Mouse (Mus musculus) heart, postnatal 25 days (tissue): Measurements from ENCODE around the gene Itga4. TPM values are rescaled to one million over a fixed set of nuclear protein-coding genes. Genes with fewer than 3 reads are reported as not detected.

ENCODE experiments used
- DNase-seq: peaks from one replicate; pipeline ENCODE4 v3.0.0; 2022; ENCODE audit warnings: low spot score
- intact Hi-C: fragments of 180-260 bp; cut with DNase I; formaldehyde crosslinking; loops from one replicate; pipeline ENCODE4 v1.15.1; 2025
- total RNA-seq, 2 experiments: library from RNA; stranded (reverse); gene quantifications; 2 replicates each; pipeline ENCODE4 v1.2.3; 2021

Itga4 gene
- total RNA-seq, 2 experiments from 2014 or later, result 2.4 TPM

DNA sequence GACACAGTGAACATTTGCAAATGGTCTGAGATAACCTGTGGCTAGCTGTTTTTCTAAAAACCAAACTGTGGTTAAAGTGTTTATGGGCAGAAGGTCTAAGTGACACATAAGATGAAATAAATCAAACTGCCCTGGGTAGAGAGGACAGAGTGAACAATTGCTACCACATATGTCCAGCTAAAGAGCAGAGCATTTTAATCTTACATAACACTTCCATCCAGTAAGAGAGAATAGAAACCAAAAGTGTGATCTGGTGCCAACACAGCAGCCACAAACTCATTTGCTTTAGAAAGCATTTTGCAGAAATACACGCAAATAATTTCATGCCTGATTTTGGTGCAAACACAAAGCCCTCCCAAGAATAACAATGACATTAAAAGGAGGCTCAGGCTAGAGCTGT, 83.8 kb downstream of the Itga4 start:
- no peak for DNase-seq
- intact Hi-C loops, result no loop called here

DNA sequence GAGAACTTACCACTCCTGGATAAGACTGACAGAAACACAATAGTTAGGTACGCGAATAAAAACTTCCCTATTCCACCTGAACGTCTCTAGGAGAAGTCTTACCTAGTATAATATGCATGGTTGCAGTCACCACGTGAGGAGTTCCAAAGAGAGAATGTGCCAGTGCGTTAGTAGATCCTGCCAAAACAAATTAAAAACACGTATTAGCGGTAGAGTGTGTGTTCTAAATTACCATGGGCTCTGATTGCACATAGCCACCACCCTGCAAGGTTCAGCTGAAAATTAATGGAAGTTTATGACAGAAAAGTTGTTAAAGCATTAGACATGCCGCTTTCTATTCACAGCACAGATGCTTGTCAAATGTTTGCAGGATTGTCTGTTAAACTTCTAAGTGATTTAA, 87.9 kb downstream of the Itga4 start:
- DNase-seq, result no peak
- intact Hi-C loops, result no loop called here

DNA sequence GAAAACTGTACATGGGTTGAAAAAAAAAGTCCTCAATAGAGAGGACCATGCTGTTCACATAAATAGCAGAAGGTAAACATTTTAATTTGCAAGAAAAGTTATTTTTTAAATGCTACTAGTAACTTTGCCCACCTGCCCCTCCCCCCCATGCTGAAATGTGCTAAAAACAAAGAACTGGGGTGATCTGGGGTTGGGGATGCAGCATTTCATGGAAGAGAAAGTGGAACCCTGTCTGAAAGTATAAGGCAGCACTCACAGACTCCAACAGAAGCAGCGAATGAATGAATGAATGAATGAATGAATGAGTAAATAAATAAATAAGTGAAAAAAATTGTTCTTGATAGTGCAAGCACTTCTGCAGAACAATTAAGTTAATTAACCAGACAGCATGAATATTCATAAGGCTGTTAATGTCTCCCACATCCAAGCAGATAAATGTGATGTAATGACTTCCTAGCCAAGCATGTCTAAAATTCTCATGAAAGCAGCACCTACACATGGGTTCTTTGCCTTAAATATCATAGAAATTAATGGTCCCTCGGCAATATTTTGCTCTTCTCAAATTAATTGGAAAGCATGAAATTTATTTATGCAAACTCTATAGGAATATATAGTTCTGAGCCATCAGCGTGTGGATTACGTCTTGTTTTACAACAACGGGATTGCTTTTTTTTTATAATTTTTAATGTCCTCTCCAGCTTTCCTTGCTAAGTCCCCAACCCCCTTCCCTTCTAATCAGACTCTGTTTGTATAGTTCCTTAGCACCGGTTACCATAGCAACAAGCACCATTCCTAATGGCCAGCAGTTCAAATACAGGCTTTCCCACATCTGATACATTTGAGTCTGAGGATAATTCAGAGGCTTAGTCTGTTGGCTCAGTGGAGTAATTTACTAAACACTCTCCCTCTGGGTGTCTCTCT, 96.2 kb downstream of the Itga4 start:
- intact Hi-C loops, result no loop called here
- DNase-seq, result no peak

DNA sequence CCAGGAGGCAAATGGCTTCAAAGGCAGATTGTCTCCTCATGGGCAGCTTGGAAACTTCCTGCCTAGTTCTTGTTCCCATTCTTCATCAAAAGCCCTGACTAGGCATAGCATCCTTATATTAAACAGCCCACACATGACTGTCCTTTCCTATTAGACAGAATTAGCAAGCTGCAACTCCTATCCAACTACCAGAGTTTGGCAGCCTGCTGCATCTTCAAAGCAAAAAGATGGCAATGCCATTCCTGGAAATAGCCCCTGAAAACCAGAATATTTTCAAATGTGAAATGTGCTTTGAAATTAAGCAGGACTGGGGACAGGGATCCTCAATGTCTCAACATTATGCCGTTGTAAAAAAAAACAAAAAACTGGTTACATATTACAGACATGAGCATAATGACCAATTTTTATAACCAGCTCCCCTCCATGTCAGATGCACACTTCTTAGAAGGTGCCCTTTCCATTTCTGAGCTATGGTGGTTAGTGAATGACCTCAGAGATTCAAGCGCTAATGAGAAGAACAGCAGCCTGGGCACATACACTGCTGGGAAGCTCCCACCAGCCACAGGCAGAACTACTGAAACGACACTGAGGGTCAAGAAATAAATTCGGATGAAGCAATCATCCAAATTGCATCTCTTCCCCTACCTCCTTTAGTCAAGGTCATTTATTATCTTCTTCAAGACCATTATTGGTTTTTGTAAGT, 97.0 kb downstream of the Itga4 start:
- DNase-seq, result no peak
- intact Hi-C loops, result no loop called here

DNA sequence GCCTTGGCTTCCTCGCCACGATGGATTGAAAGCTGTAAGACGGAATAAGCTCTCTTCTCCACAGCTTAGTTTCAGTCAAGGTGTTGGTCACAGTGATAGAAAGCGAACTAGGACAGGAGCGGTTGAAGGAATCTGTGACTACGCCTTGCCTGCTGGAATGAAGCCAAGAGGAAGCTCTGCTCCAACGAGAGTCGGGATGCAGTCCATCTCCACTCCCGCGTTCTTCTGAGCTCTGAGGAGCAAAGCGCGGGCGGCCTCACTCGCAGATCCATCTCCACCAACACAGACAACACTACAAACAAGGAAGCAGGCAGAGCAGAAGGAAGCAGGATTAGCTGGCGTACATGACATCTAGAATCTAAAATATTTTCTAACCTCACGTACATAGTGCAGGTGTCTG, 99.5 kb downstream of the Itga4 start:
- no peak for DNase-seq
- intact Hi-C loops, result no loop called here

DNA sequence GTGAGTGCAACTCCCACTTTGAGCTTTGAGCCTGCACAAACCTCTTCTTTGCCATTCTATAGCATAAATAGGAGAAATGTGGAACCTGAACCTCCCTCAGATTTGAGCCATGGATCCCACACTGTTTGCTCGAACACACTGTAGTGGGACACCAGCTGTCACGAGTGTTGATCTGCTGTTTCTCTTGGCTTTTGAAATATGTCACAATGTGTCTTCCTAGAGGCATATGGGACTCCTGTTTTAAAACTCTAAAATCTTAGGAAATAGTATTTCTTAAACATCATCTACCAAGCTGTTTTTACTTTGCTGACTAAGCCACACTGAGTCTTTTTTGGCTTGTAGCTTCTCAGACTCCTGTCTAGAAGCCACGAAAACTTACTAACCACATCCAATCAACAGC, 102.6 kb downstream of the Itga4 start:
- intact Hi-C loops, result no loop called here
- no peak for DNase-seq

DNA sequence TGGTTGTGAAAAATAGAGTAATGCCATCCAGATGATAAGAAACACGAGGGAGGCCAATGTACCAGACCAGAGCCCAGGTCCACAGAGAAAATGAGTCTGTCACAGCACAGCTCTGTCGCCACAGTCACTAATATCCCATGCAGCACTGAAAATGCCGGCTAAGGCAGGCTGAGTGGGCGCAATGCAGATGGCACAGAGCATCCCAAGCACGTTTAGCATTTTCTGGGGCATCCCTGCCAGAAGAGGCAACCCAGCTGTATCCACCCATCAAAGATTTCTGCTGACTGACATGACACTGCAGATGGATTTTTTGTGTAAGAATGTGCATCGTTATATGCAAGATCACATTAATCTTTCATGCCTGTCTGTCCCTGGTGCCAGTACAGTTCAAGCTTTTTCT, 106.8 kb downstream of the Itga4 start:
- no peak for DNase-seq

DNA sequence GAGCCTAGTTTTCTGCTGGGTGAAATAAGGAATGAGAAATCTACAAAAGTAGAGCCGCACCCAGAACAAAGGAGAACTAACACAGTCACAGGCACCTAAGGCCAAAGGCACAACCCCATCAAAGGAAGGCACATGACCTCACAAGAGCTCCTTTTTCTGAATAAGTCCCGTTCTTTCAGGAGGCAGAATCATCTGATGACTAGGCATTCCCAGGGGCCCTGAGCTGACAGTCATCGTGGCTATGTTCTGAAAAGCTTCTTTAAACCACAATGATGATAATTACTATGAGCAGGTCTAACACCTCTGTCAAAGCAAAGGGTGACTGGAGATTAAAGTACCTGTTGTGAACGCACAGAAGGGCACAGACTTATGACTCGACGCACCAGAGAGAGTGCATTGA, 108.7 kb downstream of the Itga4 start:
- DNase-seq, result no peak
- intact Hi-C loops, result no loop called here

More for the DNA sequence above, 106.8 kb downstream of the Itga4 start:
- intact Hi-C loops, result no loop called here

DNA sequence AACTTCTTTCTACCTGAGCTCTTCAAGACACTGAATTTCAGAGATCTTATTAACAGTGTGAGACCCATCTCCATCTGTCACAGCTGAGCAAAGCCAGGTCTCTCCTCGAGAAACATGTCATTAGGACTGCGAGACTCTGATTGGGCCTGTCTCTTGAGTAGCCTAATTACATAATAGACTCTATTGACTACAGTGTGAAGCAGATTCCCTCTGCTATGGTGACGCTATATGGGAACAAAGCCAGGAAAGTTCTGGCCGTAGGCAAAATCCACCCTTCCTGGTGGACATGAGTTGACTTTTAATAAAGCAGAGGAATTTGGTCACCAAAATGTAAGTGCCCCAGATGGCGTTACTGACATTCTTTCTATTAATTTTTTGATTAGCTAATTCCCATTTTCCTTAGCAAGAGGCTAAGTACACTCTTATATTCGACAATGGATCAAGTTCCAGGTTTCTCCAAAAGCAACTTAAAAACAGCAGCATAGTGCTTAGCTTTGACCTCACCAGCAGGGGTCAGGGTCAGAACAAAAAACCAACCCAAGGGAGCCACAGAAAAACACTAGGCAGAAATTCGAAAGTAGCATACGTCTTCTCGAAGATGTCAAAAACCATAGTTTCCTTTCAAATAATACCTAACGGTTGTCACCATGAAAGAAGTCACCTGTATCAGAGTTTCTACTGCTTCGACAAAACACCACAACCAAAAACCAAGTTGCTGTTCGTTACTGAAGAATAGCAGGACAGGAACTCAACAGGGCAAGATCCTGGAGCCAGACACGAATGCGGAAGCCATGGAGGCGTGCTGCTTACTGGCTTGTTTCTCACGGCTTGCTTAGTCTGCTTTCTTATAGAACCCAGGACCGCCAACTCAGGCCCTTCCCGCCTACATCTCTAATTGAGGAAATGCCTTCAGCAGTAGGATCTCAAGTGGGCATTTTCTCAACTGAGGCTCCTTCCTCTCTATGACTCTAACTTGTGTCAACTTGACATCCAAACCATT, 112.5 kb downstream of the Itga4 start:
- DNase-seq, result no peak
- intact Hi-C loops, result loop anchor here (2.0 to 5.0 kb wide), 2 partner anchors 130 to 407 kb away; no protein-coding TSS in a partner anchor

DNA sequence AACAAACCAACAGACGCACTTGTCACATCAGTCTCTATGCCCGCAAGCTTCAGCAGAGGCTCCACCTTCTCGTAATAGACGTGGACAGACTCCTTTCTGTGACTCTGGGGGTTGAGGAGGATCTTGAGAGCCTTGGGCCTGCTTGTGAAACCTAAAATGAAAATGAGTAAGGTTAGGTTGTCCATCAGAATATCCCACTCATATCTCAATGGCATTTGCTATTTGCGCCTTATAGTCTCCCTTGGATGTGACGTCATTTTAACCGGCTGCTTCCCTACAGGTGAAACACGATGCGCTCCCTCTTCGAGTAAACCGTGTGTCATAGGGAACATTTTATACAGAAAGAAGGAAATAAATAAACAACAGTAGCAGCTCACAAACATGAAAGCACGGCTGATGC, 113.4 kb downstream of the Itga4 start:
- intact Hi-C loops, result loop anchor here (5.0 kb wide), 1 partner anchor 129 kb away; no protein-coding TSS in a partner anchor

DNA sequence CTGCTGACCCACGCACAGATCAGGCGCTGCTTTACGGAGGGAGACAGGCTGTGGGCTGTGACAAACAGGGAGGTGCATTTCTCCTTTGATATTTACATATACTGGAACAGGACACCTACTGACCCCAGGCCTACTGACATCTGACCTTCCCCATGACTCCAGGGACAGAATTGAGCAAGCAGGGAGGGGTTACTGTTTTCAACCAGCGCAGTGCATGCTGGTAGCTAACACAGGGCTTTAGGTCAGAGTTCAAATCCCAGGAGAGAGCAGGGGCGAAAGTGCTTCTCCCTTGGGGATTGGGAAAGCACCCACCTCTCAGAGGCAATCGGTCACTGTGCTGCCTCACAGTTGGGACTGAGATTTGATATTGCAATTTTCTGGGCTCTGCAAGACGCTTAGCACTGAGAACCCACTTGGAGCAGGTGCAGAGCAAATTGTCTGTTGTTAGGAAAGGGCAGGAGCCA, 113.9 kb downstream of the Itga4 start:
- DNase-seq, result no peak
- intact Hi-C loops, result loop anchor here (5.0 kb wide), 1 partner anchor 128 kb away; no protein-coding TSS in a partner anchor

More for the DNA sequence above, 113.4 kb downstream of the Itga4 start:
- no peak for DNase-seq

DNA sequence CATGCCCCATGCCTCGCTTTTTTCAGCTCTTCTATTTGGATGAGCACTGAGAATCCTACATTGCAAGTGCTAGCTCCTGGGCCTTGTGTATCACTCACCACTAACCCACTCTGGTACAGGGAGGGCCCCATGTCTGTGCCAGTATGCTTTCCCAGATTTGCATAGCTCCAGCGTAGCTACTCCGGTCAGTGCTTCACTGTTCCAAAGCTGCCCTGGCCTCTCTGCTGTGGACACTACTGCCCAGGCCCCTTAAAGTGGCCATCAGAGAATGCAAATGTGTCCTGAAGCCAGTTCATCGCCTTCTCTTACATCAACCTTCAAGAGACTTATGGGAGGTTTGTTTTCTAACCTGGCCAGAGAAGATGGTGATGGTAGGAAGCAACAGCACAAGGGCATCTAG, 114.7 kb downstream of the Itga4 start:
- DNase-seq, result no peak

DNA sequence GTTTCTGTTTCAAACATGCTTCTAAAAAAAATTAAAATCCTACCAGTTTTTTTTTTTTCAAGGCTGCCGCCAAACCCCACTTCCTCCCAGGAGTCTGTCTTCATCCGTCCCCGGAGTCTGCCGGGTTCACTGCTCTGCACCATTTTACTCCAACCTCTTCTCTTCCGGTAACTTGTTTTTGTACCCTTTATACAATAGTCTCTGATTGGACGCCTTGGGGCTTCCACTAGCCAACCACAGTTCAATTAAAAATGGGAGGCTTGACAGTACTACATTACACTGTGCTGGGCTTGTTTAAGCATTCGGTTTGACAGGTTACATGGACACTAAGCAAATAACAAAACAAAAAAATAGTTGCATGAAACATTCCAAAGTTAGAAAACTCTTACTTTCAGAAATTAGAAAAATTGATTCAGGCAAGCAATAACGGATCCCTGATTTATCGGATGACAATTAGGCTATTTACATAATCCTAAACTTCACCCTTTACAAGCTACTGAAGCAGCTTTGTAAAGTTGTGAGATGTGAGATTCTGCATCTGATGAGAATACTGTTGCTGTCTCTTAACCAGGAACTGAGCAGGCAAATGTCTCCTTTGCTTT, 115.6 kb downstream of the Itga4 start:
- DNase-seq, result no peak
- intact Hi-C loops, result no loop called here

More for the DNA sequence above, 114.7 kb downstream of the Itga4 start:
- intact Hi-C loops, result loop anchor here (5.0 kb wide), 1 partner anchor 127 kb away; no protein-coding TSS in a partner anchor

DNA sequence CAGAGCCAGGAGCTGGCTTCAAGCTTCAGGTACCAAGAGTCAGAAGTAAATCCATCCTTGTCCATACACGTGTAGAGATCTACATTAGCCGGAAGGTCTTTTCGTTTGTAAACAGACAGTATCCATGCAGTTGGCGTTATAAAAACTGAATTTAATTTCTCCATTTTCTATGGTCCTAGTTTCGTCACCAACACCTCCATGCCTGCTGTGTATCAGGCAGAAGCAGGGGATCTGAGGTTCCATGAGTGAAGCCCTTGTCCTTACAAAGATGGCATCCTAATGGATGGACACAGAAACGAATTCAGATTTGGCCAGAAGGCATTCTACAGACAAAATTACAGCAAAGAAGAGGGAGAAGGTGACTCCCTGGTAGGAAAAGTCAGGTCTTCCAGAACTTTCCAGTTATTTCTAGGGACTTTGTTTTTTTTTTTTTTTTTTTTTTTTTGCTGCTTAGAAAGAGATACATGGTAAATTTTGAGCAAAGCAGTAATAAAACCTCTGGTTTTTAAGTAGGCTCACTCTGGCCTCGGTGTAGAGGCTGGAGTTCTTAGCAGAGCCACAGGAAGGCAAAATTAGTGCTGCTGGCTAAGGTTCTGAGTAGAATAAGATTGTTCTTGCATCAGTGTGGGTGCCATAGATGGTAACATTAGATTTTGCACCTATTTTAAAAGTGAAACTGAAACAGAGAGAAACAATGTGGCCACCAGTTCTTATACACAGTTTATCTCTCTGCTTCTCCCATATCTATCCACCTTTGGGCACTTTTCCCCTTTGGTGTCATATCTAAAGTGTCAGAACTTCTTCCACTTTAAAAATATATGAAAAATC, 116.3 kb downstream of the Itga4 start:
- intact Hi-C loops, result no loop called here
- no peak for DNase-seq

DNA sequence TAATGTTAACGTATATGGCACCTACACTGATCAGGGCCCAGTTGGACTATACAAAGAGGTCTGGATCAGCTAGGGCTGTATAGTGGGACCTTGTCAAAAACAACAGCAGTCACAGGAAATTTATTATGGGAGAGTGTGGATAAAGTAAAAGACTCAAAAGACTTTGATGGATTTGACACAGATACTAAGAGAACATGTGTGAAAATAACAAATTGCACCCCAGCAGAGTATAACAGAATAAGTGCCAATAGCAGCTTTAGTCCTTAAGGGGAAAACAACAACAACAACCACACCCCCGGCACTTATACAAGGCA, 116.9 kb downstream of the Itga4 start:
- DNase-seq, result no peak
- intact Hi-C loops, result no loop called here

DNA sequence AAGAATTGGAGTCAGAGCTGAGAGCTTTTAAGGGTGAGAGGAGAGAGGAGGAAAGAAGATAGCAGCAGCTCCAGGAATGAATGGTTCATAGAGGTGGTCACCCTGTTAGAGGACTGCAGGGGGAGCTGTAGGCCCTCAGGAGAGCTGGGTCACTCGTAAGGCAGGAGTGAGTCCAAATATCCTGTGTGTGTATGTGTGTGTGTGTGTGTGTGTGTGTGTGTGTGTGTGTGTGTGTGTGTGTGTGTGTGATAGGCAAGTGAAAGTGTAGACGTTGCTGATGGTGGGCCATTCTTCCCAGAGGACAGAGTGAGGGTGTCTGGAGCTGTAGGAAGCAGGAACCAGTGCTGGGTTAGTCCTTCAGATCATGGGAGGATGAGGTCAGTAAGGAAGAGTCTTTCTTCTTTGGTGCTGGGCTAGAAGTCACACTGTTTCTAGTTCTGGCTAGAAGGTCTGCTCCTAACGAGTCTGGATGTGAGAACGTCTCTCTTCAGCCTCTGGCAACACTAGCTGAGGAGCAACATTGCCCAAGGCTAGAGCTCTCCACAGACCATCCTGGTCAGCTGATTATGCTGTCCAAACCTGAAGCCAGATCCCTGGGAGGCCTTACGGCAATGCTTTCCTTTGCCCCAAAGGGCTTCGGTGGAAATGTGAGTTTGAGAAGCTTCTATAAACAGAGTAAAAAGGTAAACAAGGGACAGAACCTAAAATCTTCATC, 117.4 kb downstream of the Itga4 start:
- intact Hi-C loops, result no loop called here
- DNase-seq, result no peak

DNA sequence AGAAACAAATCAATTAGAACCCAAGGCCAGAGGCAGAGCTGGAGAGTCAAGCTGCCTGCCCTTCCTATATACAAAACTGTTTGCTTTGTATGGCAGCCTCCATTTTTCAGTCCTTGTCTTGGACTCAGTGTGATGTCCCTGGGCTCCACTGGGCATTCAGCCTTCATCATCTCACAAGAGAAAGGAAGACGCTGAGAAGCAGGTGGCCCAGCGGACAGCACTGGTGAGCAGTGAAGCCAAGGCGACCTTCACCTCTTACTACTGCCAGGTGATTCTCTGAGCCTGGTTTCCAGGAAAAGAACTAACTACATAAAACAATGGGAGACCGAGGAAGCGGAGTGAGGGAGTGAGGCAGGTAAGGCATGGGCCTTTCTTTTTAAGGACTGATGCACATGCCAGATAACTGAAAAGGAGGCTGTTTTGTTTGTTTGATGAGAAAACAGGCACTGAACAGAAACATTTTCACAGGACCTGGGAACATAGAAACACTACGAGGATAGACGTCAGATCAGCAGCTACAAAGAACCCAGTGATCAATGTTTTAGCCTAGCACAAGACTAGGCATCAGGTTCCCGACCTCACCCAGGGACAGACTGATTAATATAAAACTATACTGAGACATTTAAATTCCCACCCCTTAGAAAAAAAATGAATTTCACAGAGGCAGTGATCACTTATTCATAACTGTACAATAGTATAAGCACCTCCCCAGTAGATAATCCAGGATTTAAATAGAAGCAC, 123.3 kb downstream of the Itga4 start:
- intact Hi-C loops, result no loop called here
- DNase-seq, result no peak
